Comparison of ENCODE assay signal across 8 mouse cellular contexts in the genomic region with DNA sequence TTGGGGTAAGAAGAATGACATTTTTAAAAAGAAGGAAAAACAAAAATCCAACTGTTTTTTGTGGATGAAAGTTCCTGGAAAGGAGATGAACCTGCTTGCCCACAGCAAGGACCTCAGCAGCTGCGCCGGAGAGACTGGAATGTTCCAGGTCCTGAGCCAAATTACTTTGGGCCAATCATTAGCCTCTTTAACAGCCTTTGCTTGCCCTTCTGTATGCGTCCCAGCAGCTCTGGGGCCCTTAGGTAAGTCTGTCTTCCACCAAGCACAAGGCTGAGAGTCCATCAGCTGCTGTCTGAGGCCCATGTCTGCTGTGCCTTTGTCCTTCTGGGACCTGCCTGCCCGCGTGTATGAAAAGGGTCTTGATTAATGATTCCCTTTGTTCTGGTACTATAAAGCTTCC.
A peak's percentile ranks its signal among the peaks of the same experiment; 100 is the strongest.
DNase-seq lines count a peak whose midpoint lies in the region; ATAC-seq and TF ChIP-seq lines count a peak whose summit lies in the region.

No protein-coding gene starts in this region.

- no peak overlapping the region for H3K9ac ChIP-seq in embryonic facial prominence, embryonic 15.5 days
- H3K9ac ChIP-seq in hindbrain, embryonic 12.5 days = no peak overlapping the region

- TF ChIP-seq POLR2A in lung, adult 2 months (IDR thresholded peaks at IDR 0.05; ENCODE audit: borderline replicate concordance, extremely low read depth, low read depth, low read length) = no peak

- peak overlapping the region; percentile 68 for H3K27ac ChIP-seq in embryonic facial prominence, embryonic 15.5 days (replicated peaks)
- H3K27ac ChIP-seq in hindbrain, embryonic 12.5 days = peak overlapping the region; percentile 62; the same call in 1 of the 2 replicates

- H3K4me3 ChIP-seq in embryonic facial prominence, embryonic 15.5 days (replicated peaks) = no peak overlapping the region
- H3K4me3 ChIP-seq in hindbrain, embryonic 12.5 days = no peak overlapping the region
- H3K4me3 ChIP-seq in lung, adult 2 months (replicated peaks; ENCODE audit: extremely low read depth, low read depth, low read length) = no peak overlapping the region

- no peaks in the 10 kb centered on the region for H3K36me3 ChIP-seq in embryonic facial prominence, embryonic 15.5 days
- no peaks in the 10 kb centered on the region for H3K36me3 ChIP-seq in hindbrain, embryonic 12.5 days

- H3K9me3 ChIP-seq in embryonic facial prominence, embryonic 15.5 days (replicated peaks) = no peaks in the 10 kb centered on the region
- H3K9me3 ChIP-seq in hindbrain, embryonic 12.5 days (replicated peaks) = peaks cover 5% of the 10 kb centered on the region; the same call in 1 of the 2 replicates

- H3K4me2 ChIP-seq in embryonic facial prominence, embryonic 15.5 days (replicated peaks) = no peak overlapping the region
- H3K4me2 ChIP-seq in hindbrain, embryonic 12.5 days (replicated peaks) = no peak overlapping the region

- 46% methylated on average over 5 of the region's 5 CpGs for WGBS in embryonic facial prominence, embryonic 15.5 days
- 45% methylated on average over 5 of the region's 5 CpGs for WGBS in hindbrain, embryonic 12.5 days
- 39% methylated on average over 5 of the region's 5 CpGs for WGBS in lung, adult 2 months

- TF ChIP-seq CTCF in lung, adult 2 months (IDR thresholded peaks at IDR 0.05; ENCODE audit: insufficient read depth, low read length) = no peak

- peak; percentile 20 for DNase-seq in cerebellum, adult 9-11 months
- DNase-seq in cerebellum, postnatal 36 days = no peak
- DNase-seq in lung, adult 2 months = peak; percentile 56
- DNase-seq in right cerebral cortex, postnatal 4 days = no peak
- no peak for DNase-seq in thymus, postnatal 14 days

- H3K27me3 ChIP-seq in embryonic facial prominence, embryonic 15.5 days = no peaks in the 10 kb centered on the region
- no peaks in the 10 kb centered on the region for H3K27me3 ChIP-seq in hindbrain, embryonic 12.5 days

- ATAC-seq in embryonic facial prominence, embryonic 15.5 days (ENCODE audit: insufficient number of reproducible peaks, low FRiP score, low TSS enrichment, low read depth) = no peak
- ATAC-seq in hindbrain, embryonic 12.5 days (ENCODE audit: low FRiP score) = peak; percentile 63; the same call in 1 of the 2 replicates
- ATAC-seq in erythroid progenitor cell, adult 5-6 weeks (replicated peaks; ENCODE audit: low FRiP score, poor library complexity, severe bottlenecking) = no peak

- peaks cover 19% of the 10 kb centered on the region for H3K4me1 ChIP-seq in embryonic facial prominence, embryonic 15.5 days
- H3K4me1 ChIP-seq in hindbrain, embryonic 12.5 days = peaks cover 20% of the 10 kb centered on the region
- peaks cover 9% of the 10 kb centered on the region for H3K4me1 ChIP-seq in lung, adult 2 months (ENCODE audit: control insufficient read depth, insufficient read depth, low read length)

Comparison
In these comparisons a context has a peak if more than half of its experiments do, and no peak if none do; other contexts are left out.
1. DNase-seq: peak in cerebellum, adult 9-11 months (single experiment) and lung, adult 2 months (single experiment); none in cerebellum, postnatal 36 days (0 of 2), right cerebral cortex, postnatal 4 days (single experiment) and thymus, postnatal 14 days (single experiment).